Mouse (Mus musculus): Measurements from ENCODE around the gene Apon. TPM values are rescaled to one million over a fixed set of nuclear protein-coding genes. Genes with fewer than 3 reads are reported as not detected.
"Not testable (repeated sequence)": the region's sequence is repeated elsewhere in the genome, so short reads cannot be mapped to it uniquely, and the experiment has no call there.

Apon gene
- polyA plus RNA-seq, 1 experiment = 0.16 TPM

GRCm38 (mm10) chr10:128247020-128247732, 6.7 kb upstream of the Apon start:
- Histone ChIP-seq H3K4me3 (ENCODE audit: insufficient read depth, poor library complexity, severe bottlenecking) (no peak overlapping the region), H3K36me3 (ENCODE audit: control insufficient read depth, insufficient read depth) (peaks cover 86% of the 10 kb centered on the region), H3ac (ENCODE audit: control insufficient read depth, insufficient read length, low read depth) (no peak overlapping the region), H3K79me2 (ENCODE audit: control insufficient read depth, insufficient read depth) (no peaks in the 10 kb centered on the region), H3K27me3 (ENCODE audit: control insufficient read depth, insufficient read depth, insufficient read length) (no peaks in the 10 kb centered on the region), H3K79me3 (ENCODE audit: low read depth) (no peaks in the 10 kb centered on the region)
- TF ChIP-seq MAX (IDR thresholded peaks at IDR 0.05) = no peak
- TF ChIP-seq FOSL1 (IDR thresholded peaks at IDR 0.05; ENCODE audit: insufficient read depth, low read length, poor library complexity, severe bottlenecking) = no peak
- no peak for TF ChIP-seq MYOD1 (IDR thresholded peaks at IDR 0.05; ENCODE audit: control insufficient read depth, insufficient read length, low read depth)
- TF ChIP-seq USF1 (IDR thresholded peaks at IDR 0.05; ENCODE audit: low read depth) = no peak
- TF ChIP-seq MYOG (IDR thresholded peaks at IDR 0.05; ENCODE audit: control insufficient read depth, extremely low read depth, insufficient read length) = no peak
- no peak for TF ChIP-seq CEBPB (IDR thresholded peaks at IDR 0.05; ENCODE audit: low read depth)
- TF ChIP-seq CTCF (IDR thresholded peaks at IDR 0.05; ENCODE audit: control insufficient read depth, insufficient read depth, insufficient read length) = no peak

- TF ChIP-seq MYOD1 (IDR thresholded peaks at IDR 0.05; ENCODE audit: control insufficient read depth, insufficient read length, low read depth) (no peak), CEBPB (IDR thresholded peaks at IDR 0.05; ENCODE audit: low read depth) (no peak), CTCF (IDR thresholded peaks at IDR 0.05; ENCODE audit: control insufficient read depth, insufficient read depth, insufficient read length) (no peak), USF1 (IDR thresholded peaks at IDR 0.05; ENCODE audit: low read depth) (no peak), MAX (IDR thresholded peaks at IDR 0.05) (no peak), FOSL1 (IDR thresholded peaks at IDR 0.05; ENCODE audit: insufficient read depth, low read length, poor library complexity, severe bottlenecking) (no peak), MYOG (IDR thresholded peaks at IDR 0.05; ENCODE audit: control insufficient read depth, extremely low read depth, insufficient read length) (no peak)
- Histone ChIP-seq H3K36me3 (ENCODE audit: control insufficient read depth, insufficient read depth) (peaks cover 68% of the 10 kb centered on the region), H3K27me3 (ENCODE audit: control insufficient read depth, insufficient read depth, insufficient read length) (no peaks in the 10 kb centered on the region), H3K4me3 (ENCODE audit: insufficient read depth, poor library complexity, severe bottlenecking) (no peak overlapping the region), H3K79me3 (ENCODE audit: low read depth) (no peaks in the 10 kb centered on the region), H3ac (ENCODE audit: control insufficient read depth, insufficient read length, low read depth) (no peak overlapping the region), H3K79me2 (ENCODE audit: control insufficient read depth, insufficient read depth) (no peaks in the 10 kb centered on the region)
Observed at GRCm38 (mm10) chr10:128250565-128250964, 3.3 kb upstream of the Apon start.

GRCm38 (mm10) chr10:128255925-128256324, 2.0 kb downstream of the Apon start:
- peaks cover 22% of the 10 kb centered on the region for H3K36me3 ChIP-seq (ENCODE audit: control insufficient read depth, insufficient read depth)
- no peak overlapping the region for H3K4me3 ChIP-seq (ENCODE audit: insufficient read depth, poor library complexity, severe bottlenecking)
- H3K79me2 ChIP-seq (ENCODE audit: control insufficient read depth, insufficient read depth) = no peaks in the 10 kb centered on the region
- no peaks in the 10 kb centered on the region for H3K79me3 ChIP-seq (ENCODE audit: low read depth)
- TF ChIP-seq CTCF (IDR thresholded peaks at IDR 0.05; ENCODE audit: control insufficient read depth, insufficient read depth, insufficient read length) (no peak), MAX (IDR thresholded peaks at IDR 0.05) (no peak), CEBPB (IDR thresholded peaks at IDR 0.05; ENCODE audit: low read depth) (peak; percentile 9)
- no peak overlapping the region for H3ac ChIP-seq (ENCODE audit: control insufficient read depth, insufficient read length, low read depth)
- no peaks in the 10 kb centered on the region for H3K27me3 ChIP-seq (ENCODE audit: control insufficient read depth, insufficient read depth, insufficient read length)

GRCm38 (mm10) chr10:128256328-128256727, 2.4 kb downstream of the Apon start:
- no peaks in the 10 kb centered on the region for H3K27me3 ChIP-seq (ENCODE audit: control insufficient read depth, insufficient read depth, insufficient read length)
- no peaks in the 10 kb centered on the region for H3K79me3 ChIP-seq (ENCODE audit: low read depth)
- H3K79me2 ChIP-seq (ENCODE audit: control insufficient read depth, insufficient read depth) = no peaks in the 10 kb centered on the region
- no peak overlapping the region for H3K4me3 ChIP-seq (ENCODE audit: insufficient read depth, poor library complexity, severe bottlenecking)
- no peak overlapping the region for H3ac ChIP-seq (ENCODE audit: control insufficient read depth, insufficient read length, low read depth)
- TF ChIP-seq FOSL1 (IDR thresholded peaks at IDR 0.05; ENCODE audit: insufficient read depth, low read length, poor library complexity, severe bottlenecking) (peak; percentile 88), CTCF (IDR thresholded peaks at IDR 0.05; ENCODE audit: control insufficient read depth, insufficient read depth, insufficient read length) (no peak), MAX (IDR thresholded peaks at IDR 0.05) (peak; percentile 88), USF1 (IDR thresholded peaks at IDR 0.05; ENCODE audit: low read depth) (peak; percentile 43)
- H3K36me3 ChIP-seq (ENCODE audit: control insufficient read depth, insufficient read depth) = peaks cover 18% of the 10 kb centered on the region

GRCm38 (mm10) chr10:128258953-128259352, 5.1 kb downstream of the Apon start:
- Histone ChIP-seq H3K79me2 (ENCODE audit: control insufficient read depth, insufficient read depth) (no peaks in the 10 kb centered on the region), H3K36me3 (ENCODE audit: control insufficient read depth, insufficient read depth) (no peaks in the 10 kb centered on the region), H3ac (ENCODE audit: control insufficient read depth, insufficient read length, low read depth) (no peak overlapping the region), H3K4me3 (ENCODE audit: insufficient read depth, poor library complexity, severe bottlenecking) (no peak overlapping the region), H3K79me3 (ENCODE audit: low read depth) (no peaks in the 10 kb centered on the region), H3K27me3 (ENCODE audit: control insufficient read depth, insufficient read depth, insufficient read length) (no peaks in the 10 kb centered on the region)
- TF ChIP-seq MYOG (IDR thresholded peaks at IDR 0.05; ENCODE audit: control insufficient read depth, extremely low read depth, insufficient read length) (no peak), CEBPB (IDR thresholded peaks at IDR 0.05; ENCODE audit: low read depth) (no peak), FOSL1 (IDR thresholded peaks at IDR 0.05; ENCODE audit: insufficient read depth, low read length, poor library complexity, severe bottlenecking) (no peak), MAX (IDR thresholded peaks at IDR 0.05) (no peak), USF1 (IDR thresholded peaks at IDR 0.05; ENCODE audit: low read depth) (no peak), MYOD1 (IDR thresholded peaks at IDR 0.05; ENCODE audit: control insufficient read depth, insufficient read length, low read depth) (no peak), CTCF (IDR thresholded peaks at IDR 0.05; ENCODE audit: control insufficient read depth, insufficient read depth, insufficient read length) (no peak)

GRCm38 (mm10) chr10:128259946-128260345, 6.0 kb downstream of the Apon start:
- Histone ChIP-seq H3K79me3 (ENCODE audit: low read depth) (no peaks in the 10 kb centered on the region), H3K36me3 (ENCODE audit: control insufficient read depth, insufficient read depth) (no peaks in the 10 kb centered on the region), H3ac (ENCODE audit: control insufficient read depth, insufficient read length, low read depth) (no peak overlapping the region), H3K4me3 (ENCODE audit: insufficient read depth, poor library complexity, severe bottlenecking) (no peak overlapping the region), H3K79me2 (ENCODE audit: control insufficient read depth, insufficient read depth) (no peaks in the 10 kb centered on the region), H3K27me3 (ENCODE audit: control insufficient read depth, insufficient read depth, insufficient read length) (no peaks in the 10 kb centered on the region)
- no peak for TF ChIP-seq FOSL1 (IDR thresholded peaks at IDR 0.05; ENCODE audit: insufficient read depth, low read length, poor library complexity, severe bottlenecking)
- TF ChIP-seq MYOG (IDR thresholded peaks at IDR 0.05; ENCODE audit: control insufficient read depth, extremely low read depth, insufficient read length) = no peak
- no peak for TF ChIP-seq MYOD1 (IDR thresholded peaks at IDR 0.05; ENCODE audit: control insufficient read depth, insufficient read length, low read depth)
- TF ChIP-seq CTCF (IDR thresholded peaks at IDR 0.05; ENCODE audit: control insufficient read depth, insufficient read depth, insufficient read length) = no peak
- TF ChIP-seq MAX (IDR thresholded peaks at IDR 0.05) = no peak
- no peak for TF ChIP-seq CEBPB (IDR thresholded peaks at IDR 0.05; ENCODE audit: low read depth)
- no peak for TF ChIP-seq USF1 (IDR thresholded peaks at IDR 0.05; ENCODE audit: low read depth)

GRCm38 (mm10) chr10:128260376-128260775, 6.5 kb downstream of the Apon start:
- H3K4me3 ChIP-seq (ENCODE audit: insufficient read depth, poor library complexity, severe bottlenecking); H3K79me3 ChIP-seq (ENCODE audit: low read depth); H3K36me3 ChIP-seq (ENCODE audit: control insufficient read depth, insufficient read depth); H3ac ChIP-seq (ENCODE audit: control insufficient read depth, insufficient read length, low read depth); H3K27me3 ChIP-seq (ENCODE audit: control insufficient read depth, insufficient read depth, insufficient read length); H3K79me2 ChIP-seq (ENCODE audit: control insufficient read depth, insufficient read depth): not testable (repeated sequence)

All from C2C12 (cell line).